Mouse (Mus musculus): ENCODE results near the gene Gatad1.
"Not testable (repeated sequence)": the region's sequence is repeated elsewhere in the genome, so short reads cannot be mapped to it uniquely, and the experiment has no call there.

The Gatad1 gene

DNA sequence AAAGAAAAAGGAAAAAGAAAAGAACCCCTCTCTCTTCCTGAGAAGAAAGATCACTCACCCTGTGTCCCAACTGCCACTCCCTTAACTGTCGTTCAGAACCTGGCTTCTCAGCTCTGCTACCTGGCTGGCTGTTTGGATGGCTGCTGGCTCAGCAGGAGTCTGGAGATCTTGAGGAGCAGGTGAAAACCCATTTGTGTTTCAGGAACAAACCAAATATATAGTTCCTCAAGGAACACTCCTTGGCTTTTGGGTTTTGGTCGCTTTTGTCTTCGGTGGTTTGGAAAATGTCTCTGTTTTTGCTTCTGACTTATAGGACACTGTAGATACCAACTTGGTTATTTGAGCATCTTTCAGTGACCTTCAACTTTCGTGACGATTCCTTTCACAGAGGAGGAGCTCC, at the start of gene Gatad1:
Gatad1 (minus strand) TSS at position 101 of the 400 bp plus-strand sequence.
- DNase-seq (ENCODE audit: low spot score) = no peak

DNA sequence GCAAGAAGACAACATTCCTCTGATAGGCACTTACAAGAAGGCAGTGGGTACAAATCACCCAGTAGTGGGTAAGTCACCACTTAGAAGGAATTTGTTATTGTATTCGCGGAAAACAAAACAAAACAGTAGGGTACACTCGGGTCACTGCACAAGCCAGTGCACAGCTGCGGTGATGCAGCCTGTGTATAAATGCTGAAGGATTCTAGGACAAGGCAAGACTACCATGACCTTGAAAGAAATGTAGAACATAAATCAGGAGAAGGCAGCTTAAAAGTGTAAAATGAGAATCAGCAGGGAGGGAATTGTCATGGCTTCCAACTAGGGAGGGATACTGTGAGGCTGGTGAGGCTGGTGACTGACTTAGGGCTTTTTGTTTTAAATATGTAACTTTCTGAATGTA, 45.2 kb upstream of the Gatad1 start:
- DNase-seq (ENCODE audit: low spot score) = no peak

DNA sequence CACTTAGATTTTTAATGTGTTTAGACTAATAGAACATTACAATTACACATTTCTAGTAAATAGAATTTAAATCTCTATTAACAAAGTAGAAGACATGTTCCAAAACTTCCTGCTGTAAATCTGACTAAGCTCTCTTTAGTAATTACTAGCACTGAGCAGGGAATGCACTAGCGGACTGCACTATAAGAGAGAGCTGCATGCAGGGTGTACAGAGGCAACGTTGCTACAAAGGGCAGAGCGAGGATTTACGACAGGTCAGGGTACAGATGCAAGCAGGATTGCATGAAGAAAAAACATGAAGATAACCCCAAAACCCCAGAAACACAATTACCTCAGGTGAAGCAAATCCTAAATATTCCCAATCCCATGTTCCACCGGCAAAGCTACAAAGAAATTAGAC, 43.0 kb upstream of the Gatad1 start:
- DNase-seq (ENCODE audit: low spot score) = no peak

DNA sequence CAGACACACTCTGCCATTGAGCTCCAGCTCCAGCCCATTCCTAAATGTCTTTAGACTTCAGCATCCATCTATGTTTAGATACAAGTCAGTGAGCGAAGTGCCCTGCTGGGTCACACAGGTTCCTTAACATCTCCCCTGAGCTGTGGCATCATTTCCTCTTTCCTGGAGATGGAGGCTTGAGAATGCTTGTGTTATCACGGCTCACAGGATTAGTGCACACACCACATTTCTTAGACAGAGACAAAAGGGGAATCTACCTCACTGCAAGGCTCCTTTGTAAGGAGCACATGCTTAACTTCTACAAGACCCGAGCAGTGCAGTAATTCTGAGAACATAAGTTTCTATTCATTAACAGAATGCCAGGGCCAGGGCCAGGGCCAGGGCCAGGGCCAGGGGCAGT, 39.0 kb upstream of the Gatad1 start:
- DNase-seq (ENCODE audit: low spot score) = no peak

DNA sequence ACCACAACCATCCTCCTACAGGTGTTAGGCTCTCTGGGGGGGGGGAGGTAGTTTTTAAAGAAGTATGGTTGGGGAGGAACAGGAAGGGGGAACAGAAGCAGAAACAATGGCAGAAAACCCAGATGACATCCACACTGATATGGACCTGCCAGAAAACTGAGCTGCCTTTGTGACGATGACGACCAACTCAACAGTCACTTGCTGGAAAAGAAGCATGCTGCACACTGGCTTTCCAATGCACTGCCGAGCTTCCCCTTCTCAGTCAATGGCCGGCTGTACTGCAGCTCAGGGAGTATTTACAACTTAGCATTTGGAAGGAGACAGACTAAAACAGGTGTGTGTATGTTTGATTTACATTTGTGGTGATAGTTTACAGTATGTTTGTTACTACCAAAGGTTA, 38.2 kb upstream of the Gatad1 start:
- no peak for DNase-seq (ENCODE audit: low spot score)

DNA sequence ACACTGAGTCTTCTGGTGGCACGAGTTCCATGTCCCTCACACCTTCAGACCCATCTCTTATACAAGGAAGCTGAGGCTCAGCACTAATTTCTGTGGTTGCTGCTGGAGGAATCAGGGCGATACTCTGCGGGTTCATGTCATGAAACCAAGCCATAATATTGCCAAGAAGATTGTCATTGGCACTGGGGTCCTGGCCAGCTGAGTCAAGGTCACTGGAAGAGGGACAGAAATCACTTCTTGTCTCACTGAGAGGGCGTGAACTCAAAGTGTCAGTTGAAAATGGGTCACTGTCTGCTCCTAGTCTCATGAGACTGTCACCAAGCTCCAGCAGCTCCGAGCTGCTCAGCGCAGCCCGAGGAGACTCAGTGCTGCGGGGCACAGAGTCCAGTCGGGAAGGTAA, 36.0 kb upstream of the Gatad1 start:
- no peak for DNase-seq (ENCODE audit: low spot score)

DNA sequence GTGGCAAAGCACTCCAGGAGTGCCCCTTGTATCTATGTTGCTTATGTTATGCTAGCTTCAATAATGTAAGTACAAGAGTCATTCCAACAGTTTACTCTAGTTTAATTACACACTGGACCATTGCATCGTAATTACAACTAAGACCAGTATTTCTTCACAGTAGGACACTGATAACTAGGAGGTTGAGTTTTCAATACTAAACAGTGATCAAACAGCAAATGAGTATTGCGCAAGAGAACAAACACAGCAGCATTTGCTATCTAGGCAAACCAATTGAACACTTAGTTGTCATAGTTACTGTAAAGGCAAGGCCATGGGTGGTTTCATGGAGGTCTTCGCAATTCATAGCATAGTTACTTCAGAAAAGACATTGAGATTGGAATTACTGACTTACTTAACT, 34.3 kb upstream of the Gatad1 start:
- no peak for DNase-seq (ENCODE audit: low spot score)

DNA sequence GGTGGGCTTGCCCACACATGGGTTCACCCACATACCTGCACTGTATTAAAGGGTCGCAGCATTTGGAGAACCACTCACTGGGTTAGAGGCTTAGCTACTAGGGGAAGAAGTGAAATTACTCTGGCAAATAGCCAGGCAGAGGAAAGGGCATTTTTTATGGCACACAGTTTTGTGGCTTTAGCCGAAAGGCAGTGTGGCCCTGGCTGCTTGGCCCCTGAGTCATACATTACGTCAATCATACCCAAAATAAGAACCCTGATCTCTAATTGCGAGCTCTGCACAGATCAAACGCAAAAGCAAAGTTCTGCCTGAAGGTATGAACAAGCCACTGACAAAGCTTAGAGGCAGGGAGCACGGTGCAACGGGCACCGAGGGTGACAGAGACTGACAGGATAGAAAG, 31.3 kb upstream of the Gatad1 start:
- peak; percentile 24 for DNase-seq (ENCODE audit: low spot score)

DNA sequence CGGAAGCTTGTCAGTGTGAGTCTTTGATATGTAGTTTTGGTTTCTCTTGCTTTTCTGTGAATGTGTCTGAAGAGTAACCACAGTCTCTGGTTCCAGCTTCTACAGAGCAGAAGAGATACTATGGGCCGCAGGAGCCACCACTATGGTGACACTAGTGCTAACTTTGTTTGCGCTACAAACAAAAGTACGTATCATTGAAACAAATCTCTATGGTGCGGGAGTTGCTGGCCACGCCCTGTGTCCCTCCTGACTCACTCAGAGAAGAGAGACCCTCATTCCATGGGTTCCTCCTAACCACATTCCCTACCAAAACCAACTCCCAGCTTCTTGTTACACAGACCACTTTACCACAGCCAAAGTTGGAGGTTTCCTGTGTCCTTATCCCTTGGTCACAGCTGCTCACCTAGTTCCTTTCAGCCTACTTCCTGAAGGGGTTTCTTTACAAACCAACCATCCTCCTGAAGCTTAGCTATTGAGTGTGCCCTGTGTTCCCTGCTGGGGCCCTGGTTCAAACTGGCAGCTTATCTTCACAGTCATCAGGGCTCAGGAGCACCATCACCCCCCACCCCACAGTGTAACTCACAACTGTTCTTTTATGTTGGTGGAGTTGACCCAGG, 13.1 kb upstream of the Gatad1 start:
- no peak for DNase-seq (ENCODE audit: low spot score)

DNA sequence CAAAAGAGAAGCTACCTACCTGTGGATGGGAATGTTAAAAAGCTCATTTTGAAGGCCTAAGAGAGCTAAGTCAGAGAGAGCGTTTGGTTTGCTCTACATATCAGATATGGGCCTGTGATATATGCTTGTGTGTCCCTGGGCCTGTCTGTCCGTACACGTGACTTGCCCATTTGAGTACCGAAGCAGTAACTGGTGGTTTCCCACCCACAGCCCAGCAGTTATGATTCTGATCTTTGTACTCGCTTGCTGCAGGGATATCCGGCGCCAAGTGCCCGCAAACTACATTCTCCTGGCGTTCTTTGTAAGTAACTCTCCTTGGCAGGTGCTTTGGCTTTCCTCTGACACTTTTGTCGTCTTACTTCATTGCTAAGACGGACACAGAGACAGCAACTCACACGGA, 9.6 kb upstream of the Gatad1 start:
- DNase-seq (ENCODE audit: low spot score) = no peak

DNA sequence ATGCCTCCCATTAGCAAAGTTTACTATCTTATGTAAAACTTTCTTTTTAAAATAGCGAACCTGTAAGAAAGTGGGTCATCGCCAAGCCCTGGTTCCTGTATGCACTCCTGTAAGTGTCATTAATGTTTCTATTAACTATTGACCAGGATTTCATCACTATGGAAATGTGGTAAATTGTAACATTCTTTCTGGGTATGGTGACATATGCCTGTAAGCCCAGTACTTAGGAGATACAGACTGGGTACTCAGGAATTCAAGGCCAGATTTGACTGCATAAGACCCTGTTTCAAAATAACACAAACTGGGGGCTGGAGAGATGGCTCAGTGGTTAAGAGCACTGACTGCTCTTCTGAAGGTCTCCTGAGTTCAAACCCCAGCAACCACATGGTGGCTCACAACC, 8.2 kb upstream of the Gatad1 start:
- no peak for DNase-seq (ENCODE audit: low spot score)

DNA sequence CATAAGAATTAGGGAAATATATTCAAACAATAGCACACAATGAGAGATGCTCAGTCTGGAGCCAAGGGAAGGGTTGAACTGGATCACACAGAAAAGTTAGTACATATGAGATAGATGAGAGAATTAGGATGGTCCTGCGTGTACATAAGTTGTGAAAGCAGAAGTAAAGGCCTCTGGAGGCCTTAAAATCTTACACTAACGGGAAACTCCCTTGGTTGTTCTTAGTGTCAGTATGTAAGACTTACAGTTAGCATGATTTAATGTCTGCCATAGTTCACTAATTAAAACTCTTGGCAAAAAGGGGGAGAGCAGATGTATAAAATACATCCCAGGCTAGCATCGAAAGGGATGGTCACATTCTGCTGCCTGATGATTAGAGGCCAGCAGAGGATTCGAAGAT, 3.2 kb downstream of the Gatad1 start:
- no peak for DNase-seq (ENCODE audit: low spot score)

DNA sequence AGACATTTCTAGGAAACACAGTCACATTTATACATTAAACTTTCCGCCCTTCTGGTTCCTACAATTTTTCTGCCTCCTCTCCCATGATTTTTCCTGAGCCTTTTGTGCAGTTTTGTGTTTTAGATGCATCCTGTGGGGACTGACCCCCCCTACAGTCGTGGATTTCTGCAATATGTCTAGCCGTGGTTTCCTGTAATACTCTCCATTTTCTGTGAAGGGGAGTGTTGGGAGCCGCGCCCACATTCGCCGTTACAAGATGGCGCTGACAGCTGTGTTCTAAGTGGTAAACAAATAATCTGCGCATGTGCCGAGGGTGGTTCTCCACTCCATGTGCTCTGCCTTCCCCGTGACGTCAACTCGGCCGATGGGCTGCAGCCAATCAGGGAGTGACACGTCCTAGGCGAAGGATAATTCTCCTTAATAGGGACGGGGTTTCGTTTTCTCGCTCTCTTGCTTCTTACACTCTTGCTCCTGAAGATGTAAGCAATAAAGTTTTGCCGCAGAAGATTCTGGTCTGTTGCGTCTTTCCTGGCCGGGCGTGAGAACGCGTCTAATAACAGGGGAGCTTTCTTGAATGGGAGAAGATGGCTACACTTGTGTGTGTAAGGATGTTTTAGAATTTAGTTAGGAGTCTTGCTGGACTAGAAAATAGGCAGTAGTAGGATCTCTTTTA, 3.9 kb downstream of the Gatad1 start:
- DNase-seq (ENCODE audit: low spot score) = not testable (repeated sequence)

DNA sequence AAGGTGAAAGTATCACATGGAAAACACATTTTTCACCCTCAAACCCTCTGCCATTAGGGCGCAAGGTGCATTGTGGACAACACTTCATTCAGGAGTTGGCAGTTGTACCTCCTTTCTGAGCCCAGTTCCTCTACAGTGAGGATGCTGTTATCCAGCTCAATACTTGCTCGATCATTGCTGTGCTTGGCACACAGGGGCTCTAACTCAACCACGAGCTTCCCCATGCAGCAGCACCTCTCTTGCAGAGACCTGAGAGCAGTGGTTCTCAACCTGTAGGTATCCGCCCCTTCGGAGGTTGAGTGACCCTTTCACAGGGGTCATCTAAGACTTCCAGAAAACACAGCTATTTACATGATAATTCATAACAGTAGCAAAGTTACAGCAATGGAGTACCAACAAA, 5.4 kb downstream of the Gatad1 start:
- no peak for DNase-seq (ENCODE audit: low spot score)

DNA sequence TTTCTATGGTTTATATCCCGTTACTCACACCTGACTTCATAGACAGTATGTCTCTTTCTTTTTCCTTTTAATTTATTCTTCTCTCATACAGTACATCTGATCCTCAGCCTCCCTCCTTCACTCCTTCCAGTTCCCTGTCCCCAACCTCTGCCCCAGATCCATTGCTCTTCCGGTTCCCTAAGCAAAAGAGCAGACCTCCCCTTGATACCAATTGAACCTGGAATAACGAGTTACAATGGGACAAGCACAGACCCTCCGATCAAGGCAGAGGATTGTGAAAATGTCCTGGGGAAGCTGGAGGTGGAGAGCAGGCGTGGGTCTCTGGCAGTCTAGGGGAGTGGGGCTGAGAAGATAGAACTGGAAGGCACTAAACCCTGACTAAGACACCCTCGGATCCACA, 6.1 kb downstream of the Gatad1 start, which contains the start of gene Tmbim7:
Tmbim7 (plus strand) TSS at position 301 of the 400 bp plus-strand sequence.
- no peak for DNase-seq (ENCODE audit: low spot score)

DNA sequence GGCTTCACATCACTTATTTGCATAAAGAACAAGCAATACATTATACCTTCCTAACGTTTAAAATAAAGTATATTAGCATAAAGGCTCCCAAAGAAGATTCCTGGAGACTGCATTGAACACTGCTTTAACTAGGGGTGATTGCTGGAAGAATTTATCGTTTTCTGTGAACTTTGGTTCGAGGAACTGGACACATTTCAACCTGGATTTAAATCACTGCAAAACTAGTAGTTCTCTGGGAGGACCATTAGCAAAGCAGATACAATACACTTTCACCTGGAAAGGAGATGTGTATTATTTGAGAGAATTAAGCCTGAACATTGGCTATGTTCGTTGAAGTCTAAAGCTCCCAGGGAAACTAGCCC, 8.2 kb downstream of the Gatad1 start:
- DNase-seq (ENCODE audit: low spot score) = no peak

DNA sequence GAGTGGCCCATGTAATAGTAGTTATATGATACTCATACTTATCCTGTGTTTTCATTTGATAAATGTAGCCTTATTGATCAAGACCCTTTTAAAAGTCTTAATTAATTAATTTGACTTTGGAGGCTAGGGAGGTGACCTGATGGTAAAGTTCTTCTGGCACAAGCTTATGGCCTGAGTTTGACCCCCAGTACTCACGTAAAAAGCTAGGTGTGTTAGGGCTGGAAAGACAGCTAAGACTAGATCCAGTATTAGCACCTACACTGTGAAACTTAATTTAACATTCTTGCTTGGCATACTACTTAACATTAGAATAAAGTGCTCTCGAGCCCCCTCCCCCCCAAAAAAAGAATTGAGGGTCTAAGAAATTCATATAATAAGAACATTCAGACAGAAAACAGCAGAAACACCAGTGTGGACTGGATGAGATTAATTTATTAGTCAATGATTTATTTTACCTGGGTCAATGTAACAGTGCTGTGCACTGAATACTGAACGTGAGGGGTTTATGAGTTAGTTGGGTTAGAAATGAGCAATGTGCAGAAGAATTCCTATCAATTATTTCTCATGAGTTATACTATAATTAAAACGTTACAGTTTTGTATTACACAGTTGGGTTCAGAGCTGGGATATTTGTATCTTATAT, 8.7 kb downstream of the Gatad1 start:
- no peak for DNase-seq (ENCODE audit: low spot score)

DNA sequence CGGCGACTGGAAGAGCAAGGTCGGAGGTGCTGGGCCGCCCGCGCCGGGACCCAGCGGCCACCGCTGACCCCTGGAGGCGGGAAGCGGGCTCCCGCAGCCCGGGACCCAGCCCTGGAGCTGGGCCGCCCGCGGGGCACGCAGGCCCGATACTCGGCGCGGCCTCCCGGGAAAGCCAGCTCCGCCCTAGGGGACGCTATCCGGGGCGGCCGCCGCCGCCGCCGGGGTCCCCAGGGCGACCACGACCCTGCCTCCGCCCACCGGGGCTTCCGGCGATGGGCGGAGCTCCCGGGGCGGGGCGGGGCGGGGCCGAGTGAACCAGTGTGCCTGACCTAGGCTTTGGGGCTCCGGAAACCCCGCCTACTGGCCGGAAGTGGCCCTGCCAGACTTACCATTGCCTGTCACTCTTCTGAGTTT, 9.3 kb downstream of the Gatad1 start:
- DNase-seq (ENCODE audit: low spot score) = peak; percentile 92

DNA sequence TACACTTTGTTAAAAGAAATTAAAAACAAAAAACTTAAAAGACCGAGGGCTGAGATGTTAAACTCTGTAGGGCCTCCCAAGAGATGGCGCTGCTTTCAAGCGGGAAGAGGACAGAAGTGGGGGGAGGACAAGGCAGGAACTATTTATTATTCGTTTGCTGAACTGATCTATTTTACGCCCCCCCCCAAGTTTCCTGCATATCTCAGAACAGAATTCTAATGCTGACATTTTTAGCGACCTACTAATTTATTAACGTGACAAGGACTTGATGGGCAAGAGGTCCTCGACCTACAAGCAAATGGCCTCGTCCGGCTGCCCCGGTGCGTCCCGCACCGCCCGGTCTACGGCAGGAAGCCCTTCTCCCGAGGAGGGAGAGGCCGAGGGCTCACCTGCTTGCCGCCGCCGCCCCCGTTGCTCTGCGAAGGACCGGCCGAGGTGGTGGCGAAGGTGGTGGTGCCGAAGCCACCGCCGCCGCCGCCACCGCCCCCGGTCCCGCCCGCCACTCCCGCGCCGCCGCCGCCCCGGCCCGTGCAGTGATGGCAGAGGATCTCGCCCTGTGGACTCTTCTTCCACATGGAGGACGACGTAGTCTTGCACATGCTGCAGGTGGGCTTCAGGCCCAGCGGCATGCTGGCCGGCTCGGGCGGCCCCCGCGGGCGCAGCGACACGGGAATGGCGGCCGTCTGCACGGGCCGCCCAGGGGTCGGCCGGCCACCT, 9.8 kb downstream of the Gatad1 start:
- DNase-seq (ENCODE audit: low spot score) = peak; percentile 81

DNA sequence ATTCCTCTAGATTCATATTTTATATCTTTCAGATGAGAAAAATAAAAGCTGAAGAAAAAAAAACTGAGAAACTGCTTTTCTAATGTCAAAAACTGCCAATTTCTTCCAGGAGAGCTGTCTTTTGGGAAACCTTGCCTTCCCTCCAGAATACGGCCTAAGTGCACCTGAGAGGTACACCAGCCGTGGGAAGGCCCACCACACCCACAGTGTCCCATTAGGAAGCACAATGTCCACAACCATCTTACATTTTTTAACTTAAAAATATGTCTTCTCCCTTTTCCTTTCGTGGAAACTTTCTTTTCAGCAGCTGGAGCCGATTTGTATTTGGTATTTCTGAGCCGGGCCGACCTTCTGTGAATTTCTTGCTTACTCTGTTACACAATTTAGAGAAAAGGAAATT, 10.4 kb downstream of the Gatad1 start:
- no peak for DNase-seq (ENCODE audit: low spot score)

DNA sequence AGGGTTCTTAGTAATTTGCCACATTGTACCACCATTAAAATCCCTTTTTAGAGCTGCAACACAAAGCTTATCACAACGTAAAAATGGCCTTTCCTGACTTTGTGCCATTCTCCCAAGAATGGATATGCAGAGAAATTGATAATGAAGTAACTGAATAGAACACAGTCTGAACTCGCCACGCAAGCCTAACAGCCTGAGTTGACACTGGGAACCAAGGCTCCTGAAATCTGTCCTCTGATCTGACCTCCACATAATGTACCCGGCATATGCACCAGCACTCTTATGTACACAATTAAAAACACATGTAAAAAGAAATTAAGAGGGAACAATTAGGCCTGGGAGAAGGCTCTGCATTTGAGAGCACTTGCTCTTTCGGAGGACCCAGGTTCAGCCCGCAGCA, 11.7 kb downstream of the Gatad1 start:
- DNase-seq (ENCODE audit: low spot score) = no peak

DNA sequence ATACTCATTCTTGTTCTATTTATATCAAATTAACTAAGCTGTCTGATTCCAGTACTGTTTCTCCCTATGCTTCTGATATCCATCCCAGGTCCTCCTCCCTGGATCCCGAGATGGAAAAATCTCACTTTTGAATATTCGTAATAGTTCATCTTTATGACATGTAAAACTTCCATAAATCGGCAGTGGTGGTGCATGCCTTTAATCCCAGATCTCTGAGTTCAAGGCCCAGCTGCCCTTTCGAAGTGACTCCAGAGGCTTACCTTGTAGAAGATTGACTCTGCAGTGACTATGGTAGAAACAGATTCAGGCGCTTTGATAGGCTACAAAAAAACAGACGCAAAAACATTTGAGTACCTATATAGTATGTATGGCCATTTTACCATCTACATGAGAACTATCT, 12.4 kb downstream of the Gatad1 start:
- no peak for DNase-seq (ENCODE audit: low spot score)

DNA sequence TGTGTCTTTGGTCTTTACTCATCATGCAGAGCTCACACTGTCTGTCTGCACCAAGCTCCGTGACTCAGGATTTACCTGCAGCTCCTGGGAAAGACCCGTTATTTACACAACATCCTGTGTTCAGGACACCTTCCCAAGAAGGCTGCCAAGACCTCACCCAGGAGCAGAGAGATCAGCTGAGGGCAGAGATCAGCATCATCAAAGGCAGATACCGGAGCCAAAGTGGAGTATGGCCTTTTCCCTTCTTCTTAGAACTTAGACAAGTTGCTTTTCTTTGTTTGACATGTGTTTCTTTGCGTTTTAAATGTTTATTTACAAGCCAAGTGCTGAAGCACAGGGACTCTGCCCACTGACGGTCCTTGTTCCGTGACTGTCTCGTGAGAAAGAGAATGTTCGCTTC, 21.7 kb downstream of the Gatad1 start:
- no peak for DNase-seq (ENCODE audit: low spot score)
